Mouse (Mus musculus) cerebellum, adult 2 months (tissue): Measurements from ENCODE around the gene Gm525.

Experiments
- CTCF ChIP-seq: fragments of 200-500 bp; IDR thresholded peaks from 2 replicates; pipeline ENCODE4 v1.5.1; 2011; ENCODE audit warnings: low read depth, mild to moderate bottlenecking, control low read depth, low read length, moderate library complexity, borderline replicate concordance; ENCODE audit not compliant: insufficient read depth
- POLR2A ChIP-seq: fragments of 200-500 bp; IDR thresholded peaks from 2 replicates; pipeline ENCODE4 v1.6.1; 2011; ENCODE audit warnings: low read length, control low read depth, borderline replicate concordance; ENCODE audit not compliant: insufficient read depth

GRCm38 (mm10) chr11:89071522-89071921, 2.1 kb upstream of the Gm525 start:
- no peak for TF ChIP-seq POLR2A
- TF ChIP-seq CTCF: no peak
